Mouse (Mus musculus) heart, embryonic 14.5 days (tissue): Measurements from ENCODE around the gene Tatdn3. TPM values are rescaled to one million over a fixed set of nuclear protein-coding genes. Genes with fewer than 3 reads are reported as not detected.

Experiments
- ATAC-seq: fragments of 200-750 bp; cut with Nextera tagmentation; 2 replicates; pipeline ENCODE4 v1.8.0; 2017; ENCODE audit warnings: low read depth, moderate TSS enrichment; ENCODE audit not compliant: insufficient number of reproducible peaks, insufficient read depth, low FRiP score
- H3K27ac ChIP-seq, 2 experiments: fragments of 200-500 bp in 1 of 2; fragments of 300-500 bp in 1 of 2; sonication (generic) in 1 of 2; replicated peaks in 1 of 2; 2 replicates each; pipeline ENCODE4 v1.5.1; 2012 to 2014; ENCODE audit warnings: low read depth in 2 of 2, low read length in 2 of 2, control low read depth in 1 of 2, mild to moderate bottlenecking in 1 of 2, mixed read lengths in 1 of 2; ENCODE audit not compliant: control insufficient read depth in 1 of 2, insufficient read depth in 1 of 2
- H3K27me3 ChIP-seq: fragments of 300-500 bp; sonication (generic); 2 replicates; pipeline ENCODE4 v1.6.1; 2014; ENCODE audit warnings: mild to moderate bottlenecking, low read length, control low read depth; ENCODE audit not compliant: control insufficient read depth, insufficient read depth
- H3K36me3 ChIP-seq: fragments of 300-500 bp; sonication (generic); 2 replicates; pipeline ENCODE4 v1.6.1; 2014; ENCODE audit warnings: mild to moderate bottlenecking, control low read depth, low read length, mixed read lengths; ENCODE audit not compliant: control insufficient read depth, insufficient read depth
- H3K4me1 ChIP-seq, 2 experiments: fragments of 200-500 bp in 1 of 2; fragments of 300-500 bp in 1 of 2; sonication (generic) in 1 of 2; 2 replicates each; pipeline ENCODE4 v1.6.1; 2012 to 2014; ENCODE audit warnings: low read length in 2 of 2, control low read depth in 1 of 2, mixed read lengths in 1 of 2; ENCODE audit not compliant: control insufficient read depth in 2 of 2, insufficient read depth in 2 of 2
- H3K4me2 ChIP-seq: fragments of 300-500 bp; sonication (generic); 2 replicates; pipeline ENCODE4 v1.6.1; 2014; ENCODE audit warnings: mild to moderate bottlenecking, low read length
- H3K4me3 ChIP-seq, 2 experiments: fragments of 200-500 bp in 1 of 2; fragments of 300-500 bp in 1 of 2; sonication (generic) in 1 of 2; 2 replicates each; pipeline ENCODE4 v1.5.1; 2012 to 2014; ENCODE audit warnings: low read length in 2 of 2, mild to moderate bottlenecking in 2 of 2, control low read depth in 1 of 2, low read depth in 1 of 2, moderate library complexity in 1 of 2; ENCODE audit not compliant: control insufficient read depth in 1 of 2, insufficient read depth in 1 of 2
- H3K9ac ChIP-seq: fragments of 300-500 bp; sonication (generic); 2 replicates; pipeline ENCODE4 v1.6.1; 2014; ENCODE audit warnings: mild to moderate bottlenecking, low read length
- H3K9me3 ChIP-seq: fragments of 300-500 bp; sonication (generic); 2 replicates; pipeline ENCODE4 v1.6.1; 2016; ENCODE audit warnings: low read length, control low read depth; ENCODE audit not compliant: control insufficient read depth
- WGBS: fragments of 180-500 bp; shearing (Covaris S2); extraction: QIAGEN DNeasy Blood & Tissue Kit; methylation state at CpG from one replicate; pipeline ENCODE4 v1.1.7; 2014; 5-methylcytosine and 5-hydroxymethylcytosine counted together
- polyA plus RNA-seq: library from polyadenylated mRNA; unstranded; fragments of >200 nt; fragmentation: Nextera tagmentation; extraction: Ambion mirVana; gene quantifications from 2 replicates; pipeline ENCODE4 v1.2.1, GENCODE M21; 2014

Gene Tatdn3
- polyA plus RNA-seq, 1 experiment from 2014 or later: 25.9 TPM

- 55% methylated on average over 9 of the region's 9 CpGs for WGBS
- H3K9me3 ChIP-seq: no peaks in the 10 kb centered on the region
- H3K4me2 ChIP-seq: peak overlapping the region; percentile 88
- ATAC-seq: no peak
- peaks cover 37% of the 10 kb centered on the region for H3K36me3 ChIP-seq
- peaks cover 2 to 5% of the 10 kb centered on the region in 2 experiments; a peak in 3 of 4 replicates for H3K4me1 ChIP-seq
- peak overlapping the region; percentile 66 to 72 for H3K4me3 ChIP-seq
- H3K27me3 ChIP-seq: no peaks in the 10 kb centered on the region
- peak overlapping the region; percentile 90 for H3K9ac ChIP-seq
- H3K27ac ChIP-seq: no peak overlapping the region
These were observed 968 bp upstream of the Tatdn3 start for GRCm38 (mm10) chr1:191063700-191064099.

- Histone ChIP-seq H3K4me1 (peaks cover 2 to 5% of the 10 kb centered on the region in 2 experiments; a peak in 3 of 4 replicates), H3K9ac (peak overlapping the region; percentile 90), H3K36me3 (peaks cover 28% of the 10 kb centered on the region), H3K4me2 (peak overlapping the region; percentile 88), H3K9me3 (no peaks in the 10 kb centered on the region), H3K27me3 (no peaks in the 10 kb centered on the region), H3K27ac (peak overlapping the region; percentile 53 to 60), H3K4me3 (peak overlapping the region; percentile 66 to 72)
- 4% methylated on average over 15 of the region's 15 CpGs for WGBS
- no peak for ATAC-seq
These were observed 421 bp downstream of the Tatdn3 start for GRCm38 (mm10) chr1:191062241-191062780.

GRCm38 (mm10) chr1:191057461-191057860 lies 5.3 kb downstream of the Tatdn3 start:
- no peak for ATAC-seq
- H3K27ac ChIP-seq: no peak overlapping the region

GRCm38 (mm10) chr1:191055533-191055873 lies 7.2 kb downstream of the Tatdn3 start:
- Histone ChIP-seq H3K9me3 (no peaks in the 10 kb centered on the region), H3K27ac (no peak overlapping the region), H3K4me3 (no peak overlapping the region), H3K4me2 (no peak overlapping the region), H3K9ac (no peak overlapping the region), H3K4me1 (no peaks in the 10 kb centered on the region), H3K27me3 (no peaks in the 10 kb centered on the region), H3K36me3 (peaks cover 26% of the 10 kb centered on the region)
- ATAC-seq: no peak
- WGBS: 52% methylated on average over 2 of the region's 2 CpGs

More at GRCm38 (mm10) chr1:191057461-191057860, 5.3 kb downstream of the Tatdn3 start:
- Histone ChIP-seq H3K4me3 (no peak overlapping the region), H3K4me1 (peaks cover 0 to 3% of the 10 kb centered on the region in 2 experiments; a peak in 1 of 4 replicates), H3K27me3 (no peaks in the 10 kb centered on the region), H3K4me2 (no peak overlapping the region), H3K9ac (no peak overlapping the region), H3K9me3 (no peaks in the 10 kb centered on the region), H3K36me3 (peaks cover 26% of the 10 kb centered on the region)
- WGBS: 60% methylated on average over 3 of the region's 3 CpGs

DNA sequence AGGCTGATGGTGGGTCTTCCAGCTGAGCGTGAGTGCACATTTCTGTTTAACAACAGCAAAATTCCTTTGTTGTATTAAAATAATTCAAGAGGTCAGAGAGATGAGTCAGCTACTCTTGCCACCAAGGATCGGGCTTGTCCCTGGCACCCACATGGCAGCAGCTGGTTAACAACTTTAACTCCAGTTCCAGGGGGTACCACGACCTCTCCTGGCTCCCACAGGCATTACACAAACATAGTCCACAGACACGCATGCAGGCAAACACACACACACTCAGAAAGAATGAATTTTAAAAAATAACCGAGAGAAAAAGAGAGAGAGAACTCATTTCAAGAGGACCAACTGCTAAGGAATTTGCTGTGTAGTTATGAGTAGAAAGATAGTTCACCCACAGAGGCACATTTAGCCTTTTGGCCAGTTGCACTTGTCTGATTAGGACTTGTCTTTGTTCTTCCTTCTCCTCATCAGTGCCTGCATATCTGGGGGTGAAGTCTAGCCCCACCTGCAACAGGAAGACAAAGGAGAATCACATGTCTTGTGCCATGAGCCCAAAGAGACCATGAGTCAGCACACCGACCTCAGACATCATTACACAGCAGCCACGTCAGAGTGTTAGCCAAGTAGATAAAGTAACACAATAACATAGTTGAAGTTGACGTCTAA lies 7.7 kb downstream of the Tatdn3 start:
- no peak for ATAC-seq
- Histone ChIP-seq H3K4me3 (no peak overlapping the region), H3K9me3 (no peaks in the 10 kb centered on the region), H3K27me3 (no peaks in the 10 kb centered on the region), H3K36me3 (peaks cover 26% of the 10 kb centered on the region), H3K4me1 (no peaks in the 10 kb centered on the region), H3K27ac (no peak overlapping the region), H3K4me2 (no peak overlapping the region), H3K9ac (no peak overlapping the region)
- WGBS: 58% methylated on average over 8 of the region's 8 CpGs

- Histone ChIP-seq H3K27ac (no peak overlapping the region), H3K4me2 (no peak overlapping the region), H3K36me3 (peaks cover 26% of the 10 kb centered on the region), H3K9me3 (no peaks in the 10 kb centered on the region), H3K4me3 (no peak overlapping the region), H3K4me1 (no peaks in the 10 kb centered on the region), H3K27me3 (no peaks in the 10 kb centered on the region), H3K9ac (no peak overlapping the region)
- WGBS: 65% methylated on average over 3 of the region's 3 CpGs
- no peak for ATAC-seq
These were observed 9.2 kb downstream of the Tatdn3 start for GRCm38 (mm10) chr1:191053555-191053954.

DNA sequence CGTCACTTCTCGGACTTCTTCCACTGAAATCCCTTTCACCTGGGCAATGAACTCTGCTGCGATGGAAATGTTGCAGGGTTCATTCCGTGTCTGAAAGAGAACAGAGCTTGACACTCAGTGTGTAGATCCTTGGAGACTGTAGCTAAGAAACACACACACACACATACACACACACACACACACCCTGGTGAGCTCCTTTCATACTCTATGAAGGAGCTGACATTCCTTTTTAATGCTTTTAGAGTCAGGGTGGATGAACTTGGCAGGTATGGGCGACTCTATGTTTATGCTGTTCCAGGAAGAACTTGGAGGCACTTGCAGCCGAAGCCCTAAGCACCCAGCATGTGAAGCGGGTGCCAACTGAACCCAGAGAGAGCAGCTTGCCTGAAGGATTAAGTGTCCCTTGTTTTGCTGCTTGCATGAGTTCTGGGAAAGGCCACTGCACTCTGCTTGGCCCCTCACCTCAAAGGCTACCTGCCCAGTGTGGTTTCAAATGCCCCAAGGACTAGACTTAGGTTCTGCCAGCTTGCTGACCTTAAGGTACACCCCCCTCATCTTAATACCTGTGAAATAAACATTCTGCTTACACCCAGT lies 16.4 kb downstream of the Tatdn3 start:
- no peak overlapping the region for H3K9ac ChIP-seq
- no peak overlapping the region for H3K4me2 ChIP-seq
- no peak overlapping the region for H3K4me3 ChIP-seq
- no peak for ATAC-seq
- H3K9me3 ChIP-seq: no peaks in the 10 kb centered on the region
- no peaks in the 10 kb centered on the region for H3K27me3 ChIP-seq
- peaks cover 5% of the 10 kb centered on the region; the same call in 1 of the 2 replicates for H3K36me3 ChIP-seq
- H3K4me1 ChIP-seq: no peaks in the 10 kb centered on the region
- 60% methylated on average over 7 of the region's 7 CpGs for WGBS
- H3K27ac ChIP-seq: no peak overlapping the region
